Mouse (Mus musculus) midbrain, embryonic 12.5 days (tissue): ENCODE measurements around the gene Calr3. TPM values are rescaled to one million over a fixed set of nuclear protein-coding genes. Genes with fewer than 3 reads are reported as not detected.

Experiments used
- ATAC-seq: fragments of 200-750 bp; cut with Nextera tagmentation; 2 replicates; pipeline ENCODE4 v1.8.0; 2017; ENCODE audit warnings: low read depth, moderate TSS enrichment, moderate library complexity; ENCODE audit not compliant: low FRiP score
- H3K27ac ChIP-seq: fragments of 300-500 bp; sonication (generic); replicated peaks from 2 replicates; pipeline ENCODE4 v1.5.1; 2016; ENCODE audit warnings: mild to moderate bottlenecking
- H3K27me3 ChIP-seq: fragments of 300-500 bp; sonication (generic); 2 replicates; pipeline ENCODE4 v1.6.1; 2016; ENCODE audit warnings: mild to moderate bottlenecking
- H3K36me3 ChIP-seq: fragments of 300-500 bp; sonication (generic); 2 replicates; pipeline ENCODE4 v1.6.1; 2016
- H3K4me1 ChIP-seq: fragments of 300-500 bp; sonication (generic); 2 replicates; pipeline ENCODE4 v1.6.1; 2016
- H3K4me2 ChIP-seq: fragments of 300-500 bp; sonication (generic); replicated peaks from 2 replicates; pipeline ENCODE4 v1.6.1; 2016; ENCODE audit warnings: mild to moderate bottlenecking, moderate library complexity
- H3K4me3 ChIP-seq: fragments of 300-500 bp; sonication (generic); 2 replicates; pipeline ENCODE4 v1.5.1; 2016; ENCODE audit warnings: mild to moderate bottlenecking
- H3K9ac ChIP-seq: fragments of 300-500 bp; sonication (generic); replicated peaks from 2 replicates; pipeline ENCODE4 v1.6.1; 2016; ENCODE audit warnings: mild to moderate bottlenecking, moderate library complexity
- H3K9me3 ChIP-seq: fragments of 300-500 bp; sonication (generic); 2 replicates; pipeline ENCODE4 v1.6.1; 2016; ENCODE audit warnings: mild to moderate bottlenecking
- WGBS: fragments of 180-500 bp; shearing (Covaris S2); methylation state at CpG from one replicate; pipeline ENCODE4 v1.1.7; 2016; 5-methylcytosine and 5-hydroxymethylcytosine counted together
- microRNA-seq: library from miRNA; unstranded; fragments of <30 nt; microRNA quantifications from one replicate; pipeline ENCODE4, GENCODE M21; 2017
- polyA plus RNA-seq: library from polyadenylated mRNA; unstranded; fragments of >200 nt; fragmentation: Nextera tagmentation; extraction: Ambion mirVana; gene quantifications from 2 replicates; pipeline ENCODE4 v1.2.1, GENCODE M21; 2016

The Calr3 gene
- polyA plus RNA-seq, 1 experiment from 2014 or later = 1.4 TPM

DNA sequence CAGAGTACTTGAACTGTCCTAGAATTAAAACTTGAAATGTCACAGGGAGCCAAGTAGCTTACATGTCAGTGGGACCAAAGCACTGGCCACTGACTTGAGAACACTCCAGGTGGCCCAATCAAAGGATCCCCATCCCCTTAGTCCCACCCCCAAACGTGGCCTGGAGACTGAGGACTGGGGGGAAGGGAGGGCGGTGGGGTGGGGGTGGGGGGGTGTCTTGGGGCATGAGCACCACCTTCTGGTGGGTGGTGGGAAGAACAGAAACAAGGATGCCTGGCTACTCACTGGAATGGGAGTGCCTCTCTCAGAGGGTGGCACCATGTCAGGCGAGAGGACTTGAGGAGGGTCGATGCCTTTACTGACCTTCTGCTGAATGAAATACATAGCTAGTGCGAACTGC, 61.3 kb downstream of the Calr3 start:
- WGBS = 58% methylated on average over 5 of the region's 5 CpGs

DNA sequence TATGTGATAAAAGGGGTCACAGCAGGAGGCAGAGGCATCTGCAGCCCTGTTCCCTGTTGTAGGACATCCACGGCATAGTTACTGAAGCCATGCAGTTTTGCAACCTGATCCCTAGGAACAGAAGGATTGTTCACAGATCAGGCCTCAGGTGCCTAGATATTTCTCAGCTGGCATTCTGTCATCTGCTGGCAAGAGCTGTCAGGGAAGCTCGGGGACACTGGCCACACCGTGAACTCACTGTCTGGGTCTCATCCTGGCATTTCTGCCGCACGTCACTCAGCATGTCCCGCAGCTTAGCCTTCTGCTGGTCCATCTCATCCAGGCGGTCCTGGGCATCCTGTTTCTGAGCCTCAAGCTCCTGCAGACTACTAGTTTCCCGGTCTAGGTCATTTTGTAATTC, 63.0 kb downstream of the Calr3 start:
- Histone ChIP-seq H3K4me1 (no peaks in the 10 kb centered on the region), H3K9ac (no peak overlapping the region), H3K9me3 (no peaks in the 10 kb centered on the region), H3K36me3 (peaks cover 100% of the 10 kb centered on the region), H3K27ac (no peak overlapping the region), H3K4me2 (no peak overlapping the region), H3K4me3 (no peak overlapping the region), H3K27me3 (no peaks in the 10 kb centered on the region)
- ATAC-seq = no peak
- 90% methylated on average over 8 of the region's 8 CpGs for WGBS

More for the DNA sequence above, 61.3 kb downstream of the Calr3 start:
- H3K4me2 ChIP-seq = no peak overlapping the region
- H3K9me3 ChIP-seq = no peaks in the 10 kb centered on the region
- no peak overlapping the region for H3K27ac ChIP-seq
- no peak overlapping the region for H3K9ac ChIP-seq
- no peak overlapping the region for H3K4me3 ChIP-seq
- 0 out of 2 replicates have a peak, but pooled peaks have one; percentile 49 for ATAC-seq
- no peaks in the 10 kb centered on the region for H3K4me1 ChIP-seq
- H3K27me3 ChIP-seq = no peaks in the 10 kb centered on the region
- H3K36me3 ChIP-seq = peaks cover 100% of the 10 kb centered on the region

- Histone ChIP-seq H3K4me3 (no peak overlapping the region), H3K9me3 (no peaks in the 10 kb centered on the region), H3K4me2 (no peak overlapping the region), H3K27ac (no peak overlapping the region), H3K36me3 (peaks cover 97% of the 10 kb centered on the region), H3K4me1 (no peaks in the 10 kb centered on the region), H3K9ac (no peak overlapping the region), H3K27me3 (no peaks in the 10 kb centered on the region)
- no peak for ATAC-seq
- 99% methylated on average over 2 of the region's 2 CpGs for WGBS
Observed at GRCm38 (mm10) chr8:72376900-72377299, 66.8 kb downstream of the Calr3 start.

DNA sequence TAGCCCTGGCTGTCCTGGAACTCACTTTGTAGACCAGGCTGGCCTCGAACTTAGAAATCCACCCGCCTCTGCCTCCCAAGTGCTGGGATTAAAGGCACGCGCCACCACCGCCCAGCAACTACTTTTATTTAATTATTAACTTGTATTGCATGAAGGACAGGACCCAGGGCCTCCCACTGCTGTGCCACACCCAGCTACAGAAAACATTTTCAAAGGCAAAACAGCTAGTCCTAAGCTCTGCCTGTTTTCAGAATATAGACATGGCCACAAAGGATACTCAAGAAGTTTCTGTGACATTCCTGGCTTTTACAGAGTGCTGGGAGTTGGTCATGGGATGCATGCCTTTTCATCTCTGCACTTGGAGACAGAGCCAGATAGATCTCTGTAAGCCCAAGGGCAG, 67.4 kb downstream of the Calr3 start:
- H3K4me3 ChIP-seq = no peak overlapping the region
- WGBS = 100% methylated on average over 5 of the region's 5 CpGs
- no peak overlapping the region for H3K4me2 ChIP-seq
- no peaks in the 10 kb centered on the region for H3K9me3 ChIP-seq
- ATAC-seq = no peak
- no peak overlapping the region for H3K27ac ChIP-seq
- H3K9ac ChIP-seq = no peak overlapping the region
- no peaks in the 10 kb centered on the region for H3K4me1 ChIP-seq
- H3K36me3 ChIP-seq = peaks cover 97% of the 10 kb centered on the region
- H3K27me3 ChIP-seq = no peaks in the 10 kb centered on the region

- Histone ChIP-seq H3K36me3 (peaks cover 96% of the 10 kb centered on the region), H3K27me3 (no peaks in the 10 kb centered on the region), H3K27ac (no peak overlapping the region), H3K9me3 (no peaks in the 10 kb centered on the region), H3K4me3 (no peak overlapping the region), H3K9ac (no peak overlapping the region), H3K4me2 (no peak overlapping the region), H3K4me1 (no peaks in the 10 kb centered on the region)
- no peak for ATAC-seq
- 88% methylated on average over 5 of the region's 5 CpGs for WGBS
Observed at GRCm38 (mm10) chr8:72375161-72375560, 68.5 kb downstream of the Calr3 start.

Small RNA genes within 50 kb of the gene (microRNA-seq; reads per million reads assigned to microRNA genes)
- 2.3 reads per million, percentile 2 among the genes with 10 or more reads in this experiment for gene Mir7068

Other genes starting within 250 kb of the Calr3 start
- gene Cib3, start 231.0 kb downstream of the Calr3 start, polyA plus RNA-seq = 0.13 TPM in 1 of 2 replicates, not detected in the other
- gene Gm11034, start 230.2 kb downstream of the Calr3 start, polyA plus RNA-seq = not detected in 2 replicates
- gene Fam32a, start 224.1 kb downstream of the Calr3 start, polyA plus RNA-seq = 87.2 and 89.6 TPM in 2 replicates
- gene Ap1m1, start 203.9 kb downstream of the Calr3 start, polyA plus RNA-seq = 210 and 211 TPM in 2 replicates
- gene Gm10282, start 138.6 kb downstream of the Calr3 start, polyA plus RNA-seq = 25.7 and 32.3 TPM in 2 replicates
- 8.8 and 9.2 TPM in 2 replicates for gene Klf2, start 124.8 kb downstream of the Calr3 start, polyA plus RNA-seq
- 72.9 and 73.2 TPM in 2 replicates for gene Eps15l1, start 22.4 kb downstream of the Calr3 start, polyA plus RNA-seq
- gene 1700030K09Rik, start within 50 bp of the Calr3 start, polyA plus RNA-seq = 16.4 and 18.2 TPM in 2 replicates
- 76.6 and 82.8 TPM in 2 replicates for gene Cherp, start 31.4 kb upstream of the Calr3 start, polyA plus RNA-seq
- 23.0 and 24.3 TPM in 2 replicates for gene Slc35e1, start 48.7 kb upstream of the Calr3 start, polyA plus RNA-seq
- gene Med26, start 104.4 kb upstream of the Calr3 start, polyA plus RNA-seq = 19.1 and 19.6 TPM in 2 replicates
- gene Smim7, start 127.2 kb upstream of the Calr3 start, polyA plus RNA-seq = 127 and 128 TPM in 2 replicates
- gene Tmem38a, start 128.2 kb upstream of the Calr3 start, polyA plus RNA-seq = 11.0 and 13.5 TPM in 2 replicates
- 0.10 and 0.18 TPM in 2 replicates for gene Nwd1, start 202.8 kb upstream of the Calr3 start, polyA plus RNA-seq